Mouse (Mus musculus) G1E (cell line): ENCODE measurements around the gene Phf20.

Experiments used
- CTCF ChIP-seq: IDR thresholded peaks from 2 replicates; pipeline ENCODE4 v1.5.1; 2012; ENCODE audit warnings: low read depth, low read length, inconsistent platforms, mixed read lengths
- GATA1 ChIP-seq: IDR thresholded peaks from 2 replicates; pipeline ENCODE4 v1.6.1; 2012; ENCODE audit warnings: borderline replicate concordance, low read length, inconsistent platforms, mixed read lengths
- GATA2 ChIP-seq: IDR thresholded peaks from 2 replicates; pipeline ENCODE4 v1.6.1; 2012; ENCODE audit warnings: low read depth, low read length, inconsistent platforms, borderline replicate concordance
- POLR2AphosphoS5 ChIP-seq: IDR thresholded peaks from 2 replicates; pipeline ENCODE4 v1.6.1; 2012; ENCODE audit warnings: low read depth, low read length, inconsistent platforms; ENCODE audit not compliant: insufficient replicate concordance
- TAL1 ChIP-seq: conservative IDR thresholded peaks from 2 replicates; pipeline ENCODE4 v1.6.1; 2012; ENCODE audit warnings: low read depth, low read length, inconsistent platforms, mixed read lengths

DNA sequence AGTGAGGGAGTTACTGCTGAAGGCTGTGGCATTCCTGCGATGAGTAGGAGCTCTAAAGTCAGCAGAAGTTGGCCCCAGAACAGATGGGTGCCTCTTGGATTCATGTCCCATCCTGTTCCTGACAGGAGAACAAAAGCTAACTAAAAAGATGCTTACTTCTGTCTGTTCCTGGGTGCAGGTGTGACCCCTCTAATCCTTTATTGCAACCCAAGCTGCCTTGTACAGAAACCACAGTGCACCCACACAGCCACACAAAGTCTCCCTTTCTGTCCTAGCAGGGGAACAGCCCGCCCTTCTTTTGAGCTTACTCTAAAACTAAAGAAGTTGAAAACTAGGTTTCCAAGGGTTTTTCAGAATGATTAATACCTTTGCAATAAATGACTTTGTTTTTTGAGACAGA, 92.0 kb downstream of the Phf20 start:
- TF ChIP-seq CTCF, result no peak
- TF ChIP-seq GATA1, result no peak
- no peak for TF ChIP-seq TAL1
- TF ChIP-seq GATA2, result no peak
- TF ChIP-seq POLR2AphosphoS5, result no peak
